Comparison of ENCODE assay signal across 8 mouse cellular contexts in the genomic region with DNA sequence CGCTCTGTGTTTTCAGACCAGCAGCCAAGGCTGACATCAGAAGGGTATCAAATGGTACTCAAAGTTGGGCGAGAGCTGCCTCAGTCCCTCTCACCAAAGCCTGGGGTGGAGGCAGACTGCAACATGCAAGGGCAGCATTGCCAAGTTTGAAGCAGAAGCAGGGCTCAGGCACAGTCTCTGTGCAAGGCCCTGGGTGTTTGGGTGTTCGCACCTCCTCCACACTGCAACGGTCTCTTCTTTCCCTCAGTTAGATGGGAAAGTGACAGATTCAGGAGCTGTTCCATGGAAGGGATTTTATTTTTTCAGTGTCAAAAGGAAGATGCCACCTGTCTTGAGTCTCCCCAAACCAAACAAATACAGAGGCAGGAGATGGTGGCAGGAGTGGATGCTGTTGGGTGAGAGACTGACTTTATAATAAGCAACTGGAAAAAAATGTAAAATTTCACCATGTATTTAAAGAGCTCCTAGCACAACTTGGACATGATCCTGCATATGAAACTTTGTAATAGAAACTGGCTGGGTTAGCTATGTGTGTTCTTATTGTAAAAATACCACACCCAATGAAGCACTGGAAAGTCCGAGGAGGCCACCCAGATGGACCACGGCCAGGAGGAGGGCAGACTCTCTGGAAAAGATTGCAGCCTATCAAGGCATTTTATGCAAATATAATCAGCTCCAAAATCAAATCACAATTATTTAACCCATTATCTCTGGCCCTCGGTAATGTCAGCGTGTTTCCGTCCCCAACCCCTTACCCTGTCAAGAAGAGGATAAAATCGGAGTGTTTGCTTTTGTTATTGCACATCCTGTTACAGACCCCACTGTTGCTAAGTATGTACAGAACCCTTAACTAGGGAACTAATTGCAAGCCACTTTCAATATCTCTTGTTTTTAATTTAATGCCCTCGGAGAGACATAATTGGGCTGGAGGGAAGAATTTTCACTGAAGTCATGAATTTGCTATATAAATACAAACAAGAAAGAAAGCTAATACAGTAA.
DNase-seq lines count a peak whose midpoint lies in the region; ATAC-seq lines count a peak whose summit lies in the region.

No protein-coding gene starts in this region.

- peak overlapping the region; percentile 67 for H3K27ac ChIP-seq in limb, embryonic 15.5 days
- H3K27ac ChIP-seq in liver, embryonic 12.5 days = no peak overlapping the region

- intact Hi-C loops in heart, postnatal 25 days (cut with DNase I) = no loop called here

- H3K27me3 ChIP-seq in limb, embryonic 15.5 days = peaks cover 19% of the 10 kb centered on the region
- H3K27me3 ChIP-seq in liver, embryonic 12.5 days (replicated peaks) = 0 out of 2 replicates have a peak, but pooled peaks cover 9% of the 10 kb centered on the region

- H3K9me3 ChIP-seq in limb, embryonic 15.5 days = no peaks in the 10 kb centered on the region
- H3K9me3 ChIP-seq in liver, embryonic 12.5 days (replicated peaks) = no peaks in the 10 kb centered on the region

- WGBS in limb, embryonic 15.5 days = 52% methylated on average over 11 of the region's 11 CpGs
- 77% methylated on average over 11 of the region's 11 CpGs for WGBS in liver, embryonic 12.5 days (ENCODE audit: insufficient replicate concordance)

- H3K4me2 ChIP-seq in limb, embryonic 15.5 days = 0 out of 2 replicates have a peak overlapping the region, but pooled peaks have one; percentile 0
- H3K4me2 ChIP-seq in liver, embryonic 12.5 days = no peak overlapping the region

- H3K36me3 ChIP-seq in limb, embryonic 15.5 days = no peaks in the 10 kb centered on the region
- no peaks in the 10 kb centered on the region for H3K36me3 ChIP-seq in liver, embryonic 12.5 days

- H3K4me3 ChIP-seq in limb, embryonic 15.5 days = no peak overlapping the region
- no peak overlapping the region for H3K4me3 ChIP-seq in liver, embryonic 12.5 days

- H3K9ac ChIP-seq in limb, embryonic 15.5 days = no peak overlapping the region
- H3K9ac ChIP-seq in liver, embryonic 12.5 days = no peak overlapping the region

- peak; percentile 88 for DNase-seq in heart, adult 11 months
- DNase-seq in heart, postnatal 25 days (ENCODE audit: low spot score) = no peak
- peak; percentile 11 to 42 for DNase-seq in urinary bladder, adult 18-20 months (ENCODE audit: low spot score in 2 of 2)
- DNase-seq in urinary bladder, postnatal 10 days (ENCODE audit: low spot score) = no peak
- DNase-seq in adrenal gland, adult 2 months = no peak
- no peak for DNase-seq in thymus, postnatal 14 days

- peak; percentile 41; the same call in 1 of the 2 replicates for ATAC-seq in limb, embryonic 15.5 days (ENCODE audit: insufficient number of reproducible peaks, low FRiP score, low TSS enrichment, low read depth)
- no peak for ATAC-seq in liver, embryonic 12.5 days

- H3K4me1 ChIP-seq in limb, embryonic 15.5 days = peaks cover 28% of the 10 kb centered on the region
- no peaks in the 10 kb centered on the region for H3K4me1 ChIP-seq in liver, embryonic 12.5 days

Comparison
In these comparisons a context has a peak if more than half of its experiments do, and no peak if none do; other contexts are left out.
1. DNase-seq: peak in heart, adult 11 months (single experiment) and urinary bladder, adult 18-20 months (2 of 2); none in heart, postnatal 25 days (single experiment), urinary bladder, postnatal 10 days (single experiment), adrenal gland, adult 2 months (single experiment) and thymus, postnatal 14 days (single experiment).